Mouse (Mus musculus) midbrain, embryonic 12.5 days (tissue): Measurements from ENCODE around the gene Lgmn. TPM values are rescaled to one million over a fixed set of nuclear protein-coding genes. Genes with fewer than 3 reads are reported as not detected.

ENCODE experiments used
- ATAC-seq: fragments of 200-750 bp; cut with Nextera tagmentation; 2 replicates; pipeline ENCODE4 v1.8.0; 2017; ENCODE audit warnings: low read depth, moderate TSS enrichment, moderate library complexity; ENCODE audit not compliant: low FRiP score
- H3K27ac ChIP-seq: fragments of 300-500 bp; sonication (generic); replicated peaks from 2 replicates; pipeline ENCODE4 v1.5.1; 2016; ENCODE audit warnings: mild to moderate bottlenecking
- H3K27me3 ChIP-seq: fragments of 300-500 bp; sonication (generic); 2 replicates; pipeline ENCODE4 v1.6.1; 2016; ENCODE audit warnings: mild to moderate bottlenecking
- H3K36me3 ChIP-seq: fragments of 300-500 bp; sonication (generic); 2 replicates; pipeline ENCODE4 v1.6.1; 2016
- H3K4me1 ChIP-seq: fragments of 300-500 bp; sonication (generic); 2 replicates; pipeline ENCODE4 v1.6.1; 2016
- H3K4me2 ChIP-seq: fragments of 300-500 bp; sonication (generic); replicated peaks from 2 replicates; pipeline ENCODE4 v1.6.1; 2016; ENCODE audit warnings: mild to moderate bottlenecking, moderate library complexity
- H3K4me3 ChIP-seq: fragments of 300-500 bp; sonication (generic); 2 replicates; pipeline ENCODE4 v1.5.1; 2016; ENCODE audit warnings: mild to moderate bottlenecking
- H3K9ac ChIP-seq: fragments of 300-500 bp; sonication (generic); replicated peaks from 2 replicates; pipeline ENCODE4 v1.6.1; 2016; ENCODE audit warnings: mild to moderate bottlenecking, moderate library complexity
- H3K9me3 ChIP-seq: fragments of 300-500 bp; sonication (generic); 2 replicates; pipeline ENCODE4 v1.6.1; 2016; ENCODE audit warnings: mild to moderate bottlenecking
- WGBS: fragments of 180-500 bp; shearing (Covaris S2); methylation state at CpG from one replicate; pipeline ENCODE4 v1.1.7; 2016; 5-methylcytosine and 5-hydroxymethylcytosine counted together
- polyA plus RNA-seq: library from polyadenylated mRNA; unstranded; fragments of >200 nt; fragmentation: Nextera tagmentation; extraction: Ambion mirVana; gene quantifications from 2 replicates; pipeline ENCODE4 v1.2.1, GENCODE M21; 2016

Lgmn gene
- polyA plus RNA-seq, 1 experiment from 2014 or later: 61.7 TPM

DNA sequence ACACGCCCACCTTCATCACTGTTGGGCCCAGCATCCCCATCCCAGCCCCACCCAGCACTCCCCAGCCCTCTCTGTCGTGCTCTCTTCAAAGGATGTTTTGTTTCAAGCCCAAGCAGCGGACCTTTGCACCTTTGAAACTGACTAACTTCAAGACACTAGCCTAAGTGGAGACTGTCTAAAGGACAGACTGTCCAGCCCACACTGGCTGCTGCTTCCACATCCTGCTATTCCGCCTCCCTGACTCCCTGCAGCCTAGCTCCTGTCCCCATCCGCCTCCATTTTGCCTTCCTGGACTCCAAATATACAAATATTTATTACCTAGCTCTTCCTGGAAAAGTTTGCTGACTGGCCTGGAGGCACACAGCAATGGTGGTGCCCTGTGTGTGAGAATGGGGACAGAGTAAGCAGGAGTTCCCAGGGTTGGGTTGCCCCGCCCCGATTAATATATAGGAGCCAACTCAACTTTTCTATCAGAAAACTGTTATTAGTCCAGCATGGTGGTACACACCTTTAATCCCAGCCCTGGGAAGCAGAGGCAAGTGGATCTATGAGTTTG lies 22.6 kb downstream of the Lgmn start:
- no peak overlapping the region for H3K4me2 ChIP-seq
- no peak overlapping the region for H3K27ac ChIP-seq
- WGBS: 71% methylated on average over 7 of the region's 7 CpGs
- H3K27me3 ChIP-seq: no peaks in the 10 kb centered on the region
- ATAC-seq: no peak
- no peak overlapping the region for H3K9ac ChIP-seq
- no peak overlapping the region for H3K4me3 ChIP-seq
- no peaks in the 10 kb centered on the region for H3K9me3 ChIP-seq
- H3K36me3 ChIP-seq: 0 out of 2 replicates have a peak, but pooled peaks cover 5% of the 10 kb centered on the region
- peaks cover 4% of the 10 kb centered on the region; the same call in 1 of the 2 replicates for H3K4me1 ChIP-seq

DNA sequence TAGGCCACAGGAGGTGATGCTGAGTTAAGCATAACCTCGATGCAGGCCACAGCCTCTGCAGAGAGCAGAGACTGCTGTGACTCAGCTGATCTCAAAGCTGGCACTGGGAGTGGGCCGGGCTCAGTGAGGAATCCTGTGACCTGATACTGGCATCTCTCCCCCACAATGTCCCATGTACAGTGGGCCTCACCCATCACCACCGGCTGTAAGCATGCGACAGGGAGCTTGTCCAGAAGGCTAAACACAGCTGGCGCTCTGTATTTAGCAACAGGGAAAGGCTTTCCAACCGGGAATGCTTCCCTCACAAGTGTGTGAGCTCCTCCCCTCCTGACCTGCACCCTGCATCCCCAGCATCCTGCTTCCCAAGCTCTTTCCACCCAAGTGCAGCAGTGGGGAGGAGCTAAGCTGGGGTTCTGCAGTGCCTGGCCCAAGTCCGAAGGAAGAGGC lies 23.2 kb downstream of the Lgmn start:
- 43% methylated on average over 7 of the region's 7 CpGs for WGBS
- no peak for ATAC-seq
- H3K36me3 ChIP-seq: no peaks in the 10 kb centered on the region
- H3K4me2 ChIP-seq: no peak overlapping the region
- no peak overlapping the region for H3K9ac ChIP-seq
- H3K27me3 ChIP-seq: no peaks in the 10 kb centered on the region
- H3K27ac ChIP-seq: no peak overlapping the region
- H3K4me1 ChIP-seq: peaks cover 4% of the 10 kb centered on the region; the same call in 1 of the 2 replicates
- no peak overlapping the region for H3K4me3 ChIP-seq
- no peaks in the 10 kb centered on the region for H3K9me3 ChIP-seq

DNA sequence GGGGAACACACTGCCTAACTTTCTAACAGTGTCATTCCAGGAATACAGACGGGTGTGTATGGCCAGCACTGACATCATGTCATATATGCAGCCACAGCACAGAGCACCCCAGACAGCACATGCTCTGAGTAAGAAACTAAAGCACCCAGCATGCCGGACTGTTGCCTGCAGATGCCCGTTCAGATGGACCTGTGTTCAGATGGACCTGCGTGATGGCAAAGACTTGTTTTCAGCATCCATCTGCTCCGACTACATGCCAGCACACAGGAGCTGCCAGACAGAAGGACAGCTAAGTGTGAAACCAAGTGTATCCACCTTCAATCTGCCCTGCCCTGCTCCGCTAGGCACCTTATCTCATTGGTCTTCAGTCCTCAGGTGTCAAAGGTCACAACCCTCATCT lies 24.9 kb downstream of the Lgmn start:
- no peak overlapping the region for H3K27ac ChIP-seq
- H3K9me3 ChIP-seq: no peaks in the 10 kb centered on the region
- H3K27me3 ChIP-seq: no peaks in the 10 kb centered on the region
- no peak for ATAC-seq
- H3K36me3 ChIP-seq: no peaks in the 10 kb centered on the region
- H3K9ac ChIP-seq: no peak overlapping the region
- peaks cover 4% of the 10 kb centered on the region; the same call in 1 of the 2 replicates for H3K4me1 ChIP-seq
- no peak overlapping the region for H3K4me3 ChIP-seq
- H3K4me2 ChIP-seq: no peak overlapping the region
- 88% methylated on average over 6 of the region's 6 CpGs for WGBS

DNA sequence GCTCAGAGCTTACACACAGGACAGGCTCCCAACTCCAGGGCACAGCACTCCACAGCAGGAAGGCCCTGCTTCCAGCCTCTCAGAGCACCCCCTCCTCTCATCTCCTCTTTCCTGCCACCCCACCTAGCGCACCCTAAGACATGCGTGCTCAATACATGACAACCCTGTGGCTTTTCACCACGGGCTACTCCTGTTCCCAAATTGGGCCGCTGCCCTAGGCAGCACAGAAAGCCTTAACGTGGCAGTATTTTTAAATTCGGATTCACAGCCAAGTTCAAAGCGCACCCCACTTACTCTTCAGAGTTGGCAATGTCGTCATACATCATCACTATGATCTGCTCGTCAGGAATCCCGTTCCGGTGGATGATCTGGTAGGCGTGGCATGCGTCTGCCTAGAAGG lies 26.4 kb downstream of the Lgmn start:
- ATAC-seq: no peak
- no peaks in the 10 kb centered on the region for H3K9me3 ChIP-seq
- no peak overlapping the region for H3K4me2 ChIP-seq
- H3K4me1 ChIP-seq: no peaks in the 10 kb centered on the region
- no peak overlapping the region for H3K27ac ChIP-seq
- no peaks in the 10 kb centered on the region for H3K27me3 ChIP-seq
- no peak overlapping the region for H3K9ac ChIP-seq
- no peak overlapping the region for H3K4me3 ChIP-seq
- WGBS: 92% methylated on average over 13 of the region's 13 CpGs
- H3K36me3 ChIP-seq: no peaks in the 10 kb centered on the region

DNA sequence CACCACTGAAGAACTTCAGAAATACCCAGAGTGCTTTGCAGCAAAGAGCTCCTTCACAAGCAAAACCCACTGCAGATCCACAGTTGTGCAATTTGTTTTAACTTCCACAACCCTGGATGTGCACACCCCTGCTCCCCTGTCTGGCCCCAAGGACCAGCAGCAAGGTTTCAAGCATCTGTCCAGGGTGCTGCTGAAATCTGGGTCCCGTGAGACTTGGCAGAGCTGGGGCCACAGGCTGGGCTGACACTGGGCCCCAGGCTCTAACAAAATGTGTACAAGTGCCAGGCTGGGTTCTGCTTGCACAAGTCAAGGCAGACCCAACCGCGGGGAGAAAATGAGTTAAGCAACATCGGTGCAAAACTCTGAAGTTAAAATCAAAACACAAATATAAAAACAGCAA lies 41.0 kb downstream of the Lgmn start:
- H3K36me3 ChIP-seq: peaks cover 29% of the 10 kb centered on the region
- peaks cover 49% of the 10 kb centered on the region for H3K27me3 ChIP-seq
- ATAC-seq: no peak
- WGBS: 88% methylated on average over 4 of the region's 4 CpGs
- no peak overlapping the region for H3K9ac ChIP-seq
- no peaks in the 10 kb centered on the region for H3K9me3 ChIP-seq
- no peak overlapping the region for H3K27ac ChIP-seq
- H3K4me3 ChIP-seq: no peak overlapping the region
- no peak overlapping the region for H3K4me2 ChIP-seq
- peaks cover 11% of the 10 kb centered on the region for H3K4me1 ChIP-seq

DNA sequence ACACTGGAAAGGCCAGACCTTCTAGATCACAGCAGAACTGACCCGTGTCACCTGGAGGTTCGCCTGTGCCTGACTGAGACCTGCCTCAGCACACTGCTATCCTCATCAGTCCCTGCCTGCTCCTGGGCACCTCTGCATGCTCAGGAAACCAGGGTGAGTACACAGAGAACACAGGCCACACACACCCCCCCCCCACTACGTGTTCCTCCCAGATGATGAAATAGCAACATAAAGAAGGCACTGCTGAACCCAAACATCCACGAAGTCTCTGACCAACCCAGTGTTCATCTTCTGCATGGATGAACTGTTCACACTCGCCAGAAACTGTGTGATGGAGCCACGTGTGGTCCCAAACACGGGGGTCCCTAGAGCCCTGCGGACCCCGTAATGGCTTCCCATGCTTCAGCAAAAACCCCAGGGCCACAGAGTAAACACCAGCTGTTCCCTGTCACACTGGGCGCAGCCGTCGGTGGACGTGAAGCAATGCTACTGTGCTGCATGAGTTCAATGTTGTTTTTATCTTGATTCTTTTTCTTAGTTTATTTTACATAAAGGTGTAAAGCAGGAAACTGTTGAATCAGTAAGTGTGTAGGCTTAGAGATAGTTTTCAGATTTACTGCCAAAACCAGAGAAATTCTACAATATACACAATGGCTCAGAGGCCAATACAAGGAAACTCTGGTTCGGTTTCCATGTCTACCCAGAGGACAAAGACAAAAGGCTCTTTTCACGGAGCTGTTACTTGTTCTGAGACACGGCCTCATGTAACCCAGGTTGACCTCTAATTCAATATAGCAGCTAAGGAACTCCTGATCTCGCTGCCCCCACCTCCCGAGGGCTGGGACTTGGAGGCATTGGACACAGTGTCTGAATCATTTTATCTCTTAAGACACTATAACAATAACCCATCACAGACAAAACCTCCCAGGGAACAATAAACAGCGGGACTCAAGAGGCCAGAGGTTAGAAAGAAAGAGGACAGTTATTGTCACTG lies 43.3 kb downstream of the Lgmn start:
- Histone ChIP-seq H3K4me2 (no peak overlapping the region), H3K4me3 (no peak overlapping the region), H3K9ac (no peak overlapping the region), H3K27ac (no peak overlapping the region), H3K36me3 (peaks cover 22% of the 10 kb centered on the region), H3K27me3 (peaks cover 53% of the 10 kb centered on the region), H3K4me1 (peaks cover 11% of the 10 kb centered on the region), H3K9me3 (no peaks in the 10 kb centered on the region)
- 35% methylated on average over 19 of the region's 19 CpGs for WGBS
- ATAC-seq: peak; percentile 63; the same call in 1 of the 2 replicates

DNA sequence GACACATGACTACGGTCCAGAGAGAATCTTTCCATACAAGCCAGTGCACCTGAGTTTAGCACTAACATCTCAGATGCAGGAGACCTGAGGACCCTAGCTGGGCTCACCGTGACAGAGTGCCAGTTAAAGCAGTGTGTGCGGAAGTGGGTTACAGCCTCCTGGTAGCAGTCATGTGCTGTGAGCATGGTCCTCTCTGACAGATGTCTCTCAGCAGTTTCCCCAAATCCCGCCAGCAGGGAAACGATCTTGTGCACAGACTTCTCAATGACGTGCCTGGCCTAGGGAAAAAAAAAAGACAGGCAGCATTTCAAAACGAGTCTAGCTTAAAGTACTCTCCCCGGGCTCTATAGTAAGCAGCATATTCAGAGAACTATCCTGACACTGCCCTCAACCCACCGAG lies 44.1 kb downstream of the Lgmn start:
- no peak overlapping the region for H3K4me2 ChIP-seq
- H3K4me1 ChIP-seq: peaks cover 11% of the 10 kb centered on the region
- H3K27me3 ChIP-seq: peaks cover 52% of the 10 kb centered on the region
- H3K27ac ChIP-seq: no peak overlapping the region
- WGBS: 66% methylated on average over 9 of the region's 9 CpGs
- H3K9me3 ChIP-seq: no peaks in the 10 kb centered on the region
- 0 out of 2 replicates have a peak, but pooled peaks cover 16% of the 10 kb centered on the region for H3K36me3 ChIP-seq
- ATAC-seq: no peak
- H3K4me3 ChIP-seq: no peak overlapping the region
- no peak overlapping the region for H3K9ac ChIP-seq

DNA sequence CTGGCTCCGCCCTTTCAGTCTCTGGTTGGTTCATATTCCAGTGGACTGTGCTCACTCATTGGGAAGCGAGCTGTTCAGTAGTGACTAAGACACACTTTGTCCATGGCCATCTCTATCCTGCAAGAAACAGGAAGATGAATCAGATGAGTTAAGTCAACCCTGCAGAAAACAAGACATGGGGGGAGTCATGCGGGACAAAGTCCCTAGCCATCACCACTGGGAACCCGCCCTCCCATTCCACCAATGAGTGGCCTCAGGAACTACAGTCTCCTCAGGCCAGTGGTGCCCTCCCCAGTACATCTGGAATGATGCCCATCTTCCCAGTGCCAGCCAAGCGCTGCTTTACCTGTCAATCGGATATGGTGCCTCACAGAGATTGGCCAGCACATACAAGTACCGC lies 45.1 kb downstream of the Lgmn start:
- WGBS: 93% methylated on average over 7 of the region's 7 CpGs
- H3K27me3 ChIP-seq: peaks cover 55% of the 10 kb centered on the region
- 0 out of 2 replicates have a peak, but pooled peaks cover 9% of the 10 kb centered on the region for H3K36me3 ChIP-seq
- H3K4me3 ChIP-seq: no peak overlapping the region
- no peaks in the 10 kb centered on the region for H3K9me3 ChIP-seq
- no peak overlapping the region for H3K4me2 ChIP-seq
- H3K9ac ChIP-seq: no peak overlapping the region
- no peak overlapping the region for H3K27ac ChIP-seq
- H3K4me1 ChIP-seq: peaks cover 11% of the 10 kb centered on the region
- no peak for ATAC-seq

DNA sequence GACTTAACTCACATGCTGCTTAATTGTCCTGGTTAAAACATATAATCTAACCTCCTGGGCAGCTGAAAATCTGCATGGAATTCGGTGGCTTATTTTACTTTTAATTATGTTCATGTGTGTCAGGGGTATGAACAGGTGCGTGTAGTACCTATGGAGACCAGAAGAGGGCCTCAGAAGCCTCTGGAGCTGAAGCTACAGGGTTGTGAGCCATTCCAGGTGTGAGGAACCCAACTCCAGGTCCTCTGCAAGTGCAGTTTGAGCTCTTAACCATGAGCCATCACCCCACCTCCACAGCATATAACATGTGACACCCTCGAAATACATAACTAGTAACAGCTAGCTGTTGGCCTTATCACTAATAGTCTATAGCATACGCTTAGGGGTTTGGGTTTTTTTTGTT lies 47.6 kb downstream of the Lgmn start:
- no peak for ATAC-seq
- Histone ChIP-seq H3K4me3 (no peak overlapping the region), H3K36me3 (0 out of 2 replicates have a peak, but pooled peaks cover 6% of the 10 kb centered on the region), H3K9ac (no peak overlapping the region), H3K9me3 (no peaks in the 10 kb centered on the region), H3K27ac (no peak overlapping the region), H3K4me2 (no peak overlapping the region), H3K4me1 (peaks cover 11% of the 10 kb centered on the region), H3K27me3 (peaks cover 60% of the 10 kb centered on the region)
- 65% methylated on average over 4 of the region's 4 CpGs for WGBS

DNA sequence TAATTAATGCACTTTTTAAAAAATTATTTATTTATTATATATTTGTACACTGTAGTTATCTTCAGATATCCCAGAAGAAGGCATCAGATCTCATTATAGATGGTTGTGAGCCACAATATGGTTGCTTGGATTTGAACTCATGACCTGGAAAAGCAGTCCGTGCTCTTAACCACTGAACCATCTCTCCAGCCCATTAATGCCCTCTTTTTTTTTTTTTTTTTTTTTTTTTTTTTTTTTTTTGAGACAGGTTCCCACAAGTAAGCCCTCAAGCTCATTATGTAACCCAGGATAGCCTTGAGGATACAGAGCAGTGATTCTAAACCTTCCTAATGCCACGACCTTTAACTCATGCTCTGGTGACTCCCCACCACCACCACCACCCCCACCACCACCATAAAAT lies 48.5 kb downstream of the Lgmn start:
- no peaks in the 10 kb centered on the region for H3K9me3 ChIP-seq
- H3K4me3 ChIP-seq: no peak overlapping the region
- no peak for ATAC-seq
- no peak overlapping the region for H3K4me2 ChIP-seq
- H3K36me3 ChIP-seq: 0 out of 2 replicates have a peak, but pooled peaks cover 6% of the 10 kb centered on the region
- 78% methylated on average over 2 of the region's 2 CpGs for WGBS
- H3K9ac ChIP-seq: no peak overlapping the region
- no peak overlapping the region for H3K27ac ChIP-seq
- peaks cover 60% of the 10 kb centered on the region for H3K27me3 ChIP-seq
- peaks cover 3% of the 10 kb centered on the region for H3K4me1 ChIP-seq

DNA sequence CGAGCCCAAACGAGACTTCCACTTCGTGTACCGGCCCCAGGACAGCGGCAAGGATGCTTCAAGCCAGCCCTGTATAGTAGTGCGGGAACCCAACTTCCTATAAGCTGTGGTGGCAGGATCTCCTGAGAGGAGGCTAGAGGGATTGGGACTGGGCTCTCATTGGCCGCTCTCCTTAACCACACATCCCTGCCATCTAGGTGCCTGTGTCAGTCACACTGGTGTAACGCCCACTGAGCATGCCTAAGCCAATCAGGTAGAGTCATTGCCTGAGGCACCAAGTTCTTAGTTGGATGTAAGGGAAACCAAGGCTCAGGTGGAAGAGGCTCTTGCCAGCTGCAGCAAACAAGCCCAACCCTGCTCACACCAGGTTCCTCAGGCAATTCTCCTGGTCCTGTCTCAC lies 49.6 kb downstream of the Lgmn start:
- peak; percentile 31; the same call in 1 of the 2 replicates for ATAC-seq
- WGBS: 36% methylated on average over 8 of the region's 8 CpGs
- H3K4me3 ChIP-seq: no peak overlapping the region
- H3K27me3 ChIP-seq: peaks cover 54% of the 10 kb centered on the region
- no peak overlapping the region for H3K27ac ChIP-seq
- H3K9ac ChIP-seq: no peak overlapping the region
- H3K4me1 ChIP-seq: no peaks in the 10 kb centered on the region
- H3K36me3 ChIP-seq: 0 out of 2 replicates have a peak, but pooled peaks cover 3% of the 10 kb centered on the region
- no peaks in the 10 kb centered on the region for H3K9me3 ChIP-seq
- no peak overlapping the region for H3K4me2 ChIP-seq
